Mouse (Mus musculus) c-Kit-positive CD71-positive TER-119-negative erythroid progenitor cells, embryonic 14.5 days (primary cell): ENCODE measurements at regions not wholly inside any gene's neighbourhood (a gene's known extent, or its start where the extent isn't known, plus 50 kb on each side); places are given as distances from the start of the nearest gene placed in this dataset.
A peak's percentile ranks its signal among the peaks of the same experiment; 100 is the strongest.

Experiments
- DNase-seq: peaks from one replicate; pipeline ENCODE4 v3.0.0-alpha.2; 2013; ENCODE audit warnings: low read depth

- no peak for DNase-seq
These were observed 208.1 kb upstream of the Clint1 start for GRCm38 (mm10) chr11:45643629-45644325.

- DNase-seq, result no peak
These were observed 206.0 kb upstream of the Clint1 start for GRCm38 (mm10) chr11:45645815-45646214.

DNA sequence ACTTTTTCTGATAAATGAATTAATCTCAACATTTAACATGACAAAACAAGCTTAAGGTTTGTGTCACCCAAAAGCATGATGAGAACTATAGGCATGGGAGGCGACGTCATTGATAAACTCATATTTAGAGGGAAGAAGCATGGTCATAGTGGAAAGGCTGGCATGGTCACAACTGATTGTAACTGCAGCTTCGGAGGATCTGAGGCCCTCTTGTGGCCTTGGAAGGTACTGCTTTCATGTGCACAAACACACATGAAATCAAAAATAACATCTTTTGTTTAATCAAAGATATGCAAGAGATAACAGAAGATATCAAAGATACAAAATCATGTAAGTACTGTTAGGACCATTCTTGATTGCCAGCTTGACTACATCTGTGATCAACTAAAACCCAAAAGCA is 204.0 kb upstream of the Clint1 start:
- DNase-seq, result no peak

- DNase-seq, result no peak
These were observed 195.6 kb upstream of the Clint1 start for GRCm38 (mm10) chr11:45656260-45656659.

DNA sequence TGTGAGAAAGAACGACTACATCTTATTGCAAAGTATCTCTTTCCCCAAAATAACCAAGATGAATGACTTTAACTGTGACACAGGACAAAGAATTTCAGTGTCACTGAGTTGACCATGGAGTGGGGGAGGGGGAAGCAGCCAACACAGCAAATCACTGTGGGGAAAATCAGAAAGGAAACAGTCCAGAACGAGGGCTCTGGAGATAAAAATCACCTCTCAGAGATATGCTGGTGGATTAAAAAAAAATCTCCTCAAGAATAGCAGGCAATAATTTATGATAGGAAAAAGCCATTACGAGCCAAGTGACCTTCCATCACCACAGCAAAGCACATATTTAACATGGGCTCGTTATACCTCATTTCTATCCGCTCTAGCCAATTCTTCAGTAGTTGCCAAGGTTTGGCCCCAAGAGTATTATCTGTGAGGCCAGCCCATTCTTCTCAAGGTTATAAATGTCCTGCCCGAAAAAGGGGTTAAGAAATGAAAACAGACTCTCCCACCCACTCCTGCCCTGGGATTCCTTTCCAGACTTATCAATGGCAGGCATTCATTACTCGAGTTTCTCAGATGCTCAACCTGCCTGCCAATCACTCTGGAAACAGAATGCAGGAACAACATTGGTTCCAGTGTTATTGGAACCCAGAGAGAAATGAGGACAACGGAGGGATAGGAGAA is 181.6 kb upstream of the Clint1 start:
- DNase-seq, result no peak

DNA sequence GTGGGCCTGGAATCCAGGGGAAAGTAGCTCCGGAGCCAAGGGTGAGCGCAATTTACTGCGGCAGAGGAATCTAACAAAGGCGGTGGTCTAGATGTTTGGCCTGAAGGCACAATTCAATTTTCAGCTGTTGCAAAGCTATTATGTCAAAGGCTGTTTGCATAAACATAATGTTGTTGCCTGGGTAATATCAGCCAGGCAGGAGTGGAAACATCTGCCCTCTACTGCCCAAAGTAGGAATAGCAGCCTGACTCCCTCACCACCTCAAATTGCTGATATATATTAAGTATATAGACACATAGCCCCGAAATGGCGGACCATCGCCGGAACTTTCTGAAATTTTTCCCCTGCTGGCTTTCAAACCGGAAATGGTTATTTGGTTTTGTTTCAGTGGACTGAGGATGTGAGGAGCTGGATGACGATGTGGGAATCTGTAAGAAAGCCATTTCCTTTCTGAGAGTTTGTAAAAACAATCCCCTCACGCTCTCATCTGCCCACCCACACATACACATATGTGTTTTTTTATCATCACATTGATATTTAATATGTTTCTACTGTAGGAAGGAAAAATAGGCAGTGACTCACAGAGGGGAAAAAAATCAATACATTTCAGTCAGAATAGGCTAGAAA is 173.1 kb upstream of the Clint1 start:
- DNase-seq, result peak; percentile 51

GRCm38 (mm10) chr11:45679293-45679673 is 172.6 kb upstream of the Clint1 start:
- no peak for DNase-seq

DNA sequence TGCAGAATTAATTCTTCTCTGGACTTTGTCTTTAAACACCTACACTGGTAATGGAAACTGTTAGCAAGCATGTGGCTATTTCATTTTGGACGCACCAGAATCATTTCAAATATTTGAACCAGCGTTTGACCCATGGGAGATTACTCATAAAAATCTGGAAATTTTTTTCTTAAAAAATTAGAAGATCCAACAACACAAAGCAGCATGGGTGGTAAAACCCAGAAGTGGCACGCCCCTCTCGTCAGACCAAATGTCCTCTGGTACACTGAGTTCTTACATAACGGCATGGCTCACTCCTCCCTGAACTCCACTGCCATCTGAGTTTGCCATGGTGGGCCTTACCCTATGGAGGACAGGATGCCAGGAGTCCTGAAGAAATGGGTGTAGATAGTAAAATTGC is 166.3 kb upstream of the Clint1 start:
- DNase-seq, result no peak

DNA sequence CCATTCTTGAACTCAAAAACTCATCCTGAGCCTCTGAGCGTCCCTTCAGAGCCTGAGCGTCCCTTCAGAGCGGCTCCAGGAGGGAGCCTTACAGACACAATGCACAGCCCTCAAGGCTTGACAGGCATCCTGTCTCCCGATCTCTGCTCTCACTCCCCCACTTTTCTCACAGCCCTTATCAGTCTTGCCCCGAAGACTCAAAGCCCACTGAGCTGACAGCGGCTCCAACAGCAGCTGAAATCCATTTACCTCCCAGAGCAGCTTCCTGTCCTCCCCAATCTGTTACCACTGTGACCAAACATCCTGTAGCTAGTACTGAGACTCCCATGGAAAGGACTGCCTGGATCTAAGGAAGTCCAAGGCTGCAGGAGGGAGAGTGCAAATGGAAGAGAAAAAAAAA is 158.6 kb upstream of the Clint1 start:
- DNase-seq, result no peak

GRCm38 (mm10) chr11:45701506-45701905 is 150.3 kb upstream of the Clint1 start:
- no peak for DNase-seq

- DNase-seq, result no peak
These were observed 148.9 kb upstream of the Clint1 start for GRCm38 (mm10) chr11:45702916-45703315.

GRCm38 (mm10) chr11:45704411-45704810 is 147.4 kb upstream of the Clint1 start:
- no peak for DNase-seq

DNA sequence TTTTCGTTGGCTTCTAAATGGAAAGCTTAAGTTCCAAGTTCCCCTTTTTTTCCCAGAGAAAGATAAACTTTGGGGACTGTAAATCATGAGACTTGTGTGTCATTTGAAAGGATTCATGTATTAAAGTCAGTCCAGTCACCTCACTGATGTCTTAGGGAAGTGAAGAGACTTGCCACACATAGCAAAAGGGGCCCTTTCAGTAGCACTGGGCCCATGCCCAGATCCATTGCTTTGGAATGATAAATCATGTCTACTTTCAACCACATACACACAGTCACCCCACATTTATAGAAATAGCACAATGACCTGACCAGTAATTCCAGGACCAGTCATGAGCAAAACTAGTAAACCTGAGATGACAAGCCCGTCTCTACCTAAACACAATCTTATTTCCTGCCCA is 133.2 kb upstream of the Clint1 start:
- DNase-seq, result no peak

DNA sequence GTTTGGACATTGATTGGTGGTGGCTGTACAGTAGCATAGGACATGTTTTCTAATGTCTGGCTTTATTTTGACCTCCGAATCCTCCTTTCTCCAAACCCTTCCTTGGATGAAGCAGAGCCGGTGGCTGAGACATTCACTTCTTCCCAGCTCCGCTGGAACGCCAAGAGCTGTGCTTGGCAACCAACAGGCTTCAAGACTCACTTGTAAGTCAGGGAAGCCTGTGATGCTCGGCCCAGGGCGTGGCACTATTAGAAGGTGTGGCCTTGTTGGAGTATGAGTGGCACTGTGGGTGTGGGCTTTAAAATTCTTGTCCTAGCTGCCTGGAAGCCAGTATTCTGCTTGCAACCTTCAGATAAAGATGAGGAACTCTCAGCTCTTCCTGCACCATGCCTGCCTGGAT is 132.0 kb upstream of the Clint1 start:
- DNase-seq, result no peak

- no peak for DNase-seq
These were observed 115.3 kb upstream of the Clint1 start for GRCm38 (mm10) chr11:45736561-45736960.

DNA sequence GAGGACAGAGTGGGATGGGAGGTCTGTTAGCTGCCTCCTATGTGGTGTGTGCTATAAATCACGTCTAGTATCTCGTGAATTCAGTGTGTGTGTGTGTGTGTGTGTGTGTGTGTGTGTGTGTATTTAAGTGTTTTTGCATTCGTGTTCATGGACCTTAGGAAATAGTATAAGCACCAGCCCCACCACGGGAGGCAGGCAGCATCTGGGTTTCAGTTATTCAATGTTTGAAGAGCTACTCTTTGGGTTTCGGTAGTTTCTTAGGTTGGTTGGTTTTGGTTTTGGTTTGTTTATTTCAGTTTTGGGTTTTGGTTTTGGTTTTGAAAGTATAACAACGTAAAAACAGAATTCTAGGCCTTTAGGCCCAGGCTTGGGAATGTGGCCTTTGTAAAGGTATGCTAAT is 113.5 kb upstream of the Clint1 start:
- DNase-seq, result no peak

DNA sequence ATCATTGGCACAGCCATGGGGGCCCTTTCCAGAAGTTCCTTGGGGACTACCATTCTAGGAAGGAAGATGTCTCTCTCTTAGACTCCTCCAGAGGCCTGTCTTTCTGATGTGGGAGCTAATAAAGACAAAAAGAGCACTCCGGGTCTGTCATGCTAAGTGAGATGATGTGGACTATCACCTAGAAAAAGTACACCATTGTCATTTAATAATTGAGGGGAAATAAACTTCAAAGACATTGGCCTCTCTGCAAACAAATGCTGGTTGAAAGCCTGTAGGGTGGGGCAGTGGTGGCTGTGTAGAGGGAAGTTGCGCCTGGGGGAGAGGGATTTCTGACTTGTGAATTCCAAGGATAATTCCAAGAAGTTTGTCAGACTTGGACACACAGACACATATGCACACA is 105.9 kb upstream of the Clint1 start:
- DNase-seq, result no peak

DNA sequence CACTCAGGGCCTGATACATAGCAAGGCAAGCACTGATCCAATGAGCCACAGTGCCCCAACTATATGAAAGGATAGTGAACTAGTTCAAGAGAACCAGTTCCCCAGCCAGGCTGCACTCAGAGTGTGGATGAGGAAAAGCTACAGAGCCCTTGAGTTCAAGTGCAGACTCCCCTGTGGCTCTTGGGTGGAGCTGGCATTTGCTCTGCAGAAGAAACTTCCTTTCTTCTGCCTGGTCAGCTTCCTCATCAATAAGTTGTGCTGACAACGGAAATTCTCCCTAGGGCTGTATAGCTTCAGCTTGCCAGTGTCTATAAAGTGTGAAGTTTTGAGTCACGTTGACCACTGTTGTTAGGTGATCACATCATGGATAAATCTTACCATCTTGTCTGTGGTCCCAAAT is 101.6 kb upstream of the Clint1 start:
- no peak for DNase-seq

DNA sequence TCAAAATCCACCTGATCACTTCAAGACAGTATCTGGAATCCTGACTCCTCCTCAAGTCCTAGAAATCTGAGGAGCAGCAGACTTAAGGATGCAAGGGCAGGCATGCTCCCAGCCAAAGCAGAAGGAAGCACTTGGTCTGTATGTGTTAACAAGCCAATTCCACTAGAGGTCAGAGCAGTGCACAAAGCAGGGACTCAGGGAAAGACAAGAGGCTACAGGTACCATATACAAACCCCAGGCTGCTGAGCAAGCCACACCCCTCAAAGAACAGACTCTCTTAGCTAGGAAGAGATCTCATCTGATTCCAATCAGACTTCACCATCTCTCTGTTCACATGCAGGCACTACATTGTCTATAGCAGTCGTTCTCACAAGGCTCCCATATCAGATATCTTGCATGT is 99.6 kb upstream of the Clint1 start:
- DNase-seq, result peak; percentile 35

GRCm38 (mm10) chr11:45752791-45753190 is 99.1 kb upstream of the Clint1 start:
- no peak for DNase-seq

GRCm38 (mm10) chr11:45767081-45767480 is 84.8 kb upstream of the Clint1 start:
- DNase-seq, result no peak

DNA sequence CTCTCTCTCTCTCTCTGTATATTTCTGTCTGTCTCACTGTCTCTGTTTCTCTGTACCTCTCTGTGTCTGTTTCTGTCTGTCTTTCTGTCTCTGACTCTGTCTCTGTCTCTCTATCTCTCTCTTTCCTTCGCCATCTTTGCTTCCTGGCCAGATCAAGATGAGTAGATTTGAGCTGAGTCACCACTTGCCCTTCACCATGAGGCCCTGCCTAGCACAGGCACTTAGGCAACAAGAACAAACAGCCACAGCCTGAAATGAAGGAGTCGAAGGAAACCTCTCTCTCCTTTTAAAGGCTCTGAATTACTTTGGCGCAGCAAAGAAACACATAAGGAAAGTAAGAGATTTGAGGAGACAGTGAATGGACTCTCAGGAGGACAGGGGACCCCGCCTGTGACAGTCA is 69.4 kb upstream of the Clint1 start:
- DNase-seq, result no peak

- DNase-seq, result no peak
These were observed 66.0 kb upstream of the Clint1 start for GRCm38 (mm10) chr11:45785806-45786205.

DNA sequence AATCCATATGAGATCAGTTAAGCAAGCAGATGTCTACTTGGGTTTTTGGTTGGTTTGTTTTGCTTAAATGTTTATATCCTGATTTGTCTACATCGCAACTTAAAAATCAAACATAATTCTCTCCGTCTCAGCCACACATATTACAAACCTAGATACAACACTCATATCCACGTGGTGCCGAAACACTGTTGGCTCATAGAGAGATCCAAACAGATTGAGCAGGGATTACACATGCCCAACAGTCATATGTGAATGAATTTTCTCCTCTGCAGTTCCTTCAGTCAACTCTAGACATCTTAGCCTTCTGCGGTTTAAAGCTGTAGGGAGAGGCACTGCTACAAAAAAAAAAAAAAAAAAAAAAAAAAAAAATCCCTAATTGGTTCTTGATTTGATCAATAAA is 64.4 kb upstream of the Clint1 start:
- no peak for DNase-seq
